Mouse (Mus musculus): ENCODE measurements around the gene Ywhaq. TPM values are rescaled to one million over a fixed set of nuclear protein-coding genes. Genes with fewer than 3 reads are reported as not detected.

Ywhaq gene
- 87.0 and 96.2 TPM in 2 replicates for polyA plus RNA-seq (2012; rRNA removed)

GRCm38 (mm10) chr12:21417100-21418070 lies at the start of gene Ywhaq:
Ywhaq (minus strand) TSS chr12:21417637.

DNA sequence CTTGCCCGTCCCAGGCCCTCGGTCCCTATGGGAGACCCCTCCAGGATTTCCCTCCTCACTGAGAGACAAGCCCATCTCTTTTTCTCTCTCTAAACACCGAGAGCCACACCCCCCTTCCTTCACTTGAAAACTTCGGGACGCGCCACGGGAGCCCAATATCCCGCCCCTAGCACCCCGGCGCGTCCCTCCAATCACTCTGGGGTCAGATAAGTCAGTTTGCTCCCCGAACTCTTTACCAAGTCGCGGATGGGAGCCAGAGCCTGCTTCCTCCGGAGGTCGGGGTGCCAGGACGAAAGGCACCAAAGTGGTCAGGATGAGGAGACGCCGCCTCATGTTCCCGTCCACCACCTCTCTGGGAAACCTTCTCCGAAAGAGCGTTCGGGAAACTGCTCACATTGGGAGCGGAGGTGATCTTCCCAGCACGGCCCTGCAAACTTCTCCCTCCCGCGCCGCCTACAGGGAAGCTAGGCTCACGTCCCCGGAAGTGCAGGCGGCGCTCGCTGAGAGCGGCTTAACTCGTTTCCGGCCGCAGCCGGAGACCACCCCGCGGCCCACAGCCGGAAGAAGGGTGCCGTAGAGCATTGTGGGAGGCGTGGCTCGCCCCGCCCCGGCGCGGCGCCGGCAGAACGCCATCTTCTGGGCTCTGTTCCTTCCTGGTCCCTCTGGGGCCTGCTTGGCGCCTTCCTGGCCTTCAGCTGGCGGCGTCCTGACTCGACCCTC lies 44.2 kb downstream of the Ywhaq start, which contains the start of gene Adam17:
Gene Adam17, minus strand, starts transcription at position 533 of the 720 bp plus-strand sequence.

Other genes with a start within 250 kb of the Ywhaq start
- gene Cpsf3, start 132.2 kb downstream of the Ywhaq start, polyA plus RNA-seq (2012; rRNA removed) = 13.5 and 14.6 TPM in 2 replicates
- 4.7 and 6.8 TPM in 2 replicates for gene Itgb1bp1, start 131.4 kb downstream of the Ywhaq start, polyA plus RNA-seq (2012; rRNA removed)
- gene Iah1, start 101.2 kb downstream of the Ywhaq start, polyA plus RNA-seq (2012; rRNA removed) = 36.4 and 46.1 TPM in 2 replicates
- gene Adam17, start 44.0 kb downstream of the Ywhaq start, polyA plus RNA-seq (2012; rRNA removed) = 11.7 and 14.9 TPM in 2 replicates

Measured in colon, adult 2 months (tissue).